Mouse (Mus musculus) lung, adult 18-20 months (tissue): ENCODE measurements around the gene Soga3.

Experiments used
- DNase-seq, 2 experiments: peaks; one replicate each; pipeline ENCODE4 v3.0.0; 2022; ENCODE audit warnings: mixed read lengths in 2 of 2

Soga3 gene

GRCm38 (mm10) chr10:29208735-29209134, 65.1 kb downstream of the Soga3 start:
- no peak for DNase-seq

DNA sequence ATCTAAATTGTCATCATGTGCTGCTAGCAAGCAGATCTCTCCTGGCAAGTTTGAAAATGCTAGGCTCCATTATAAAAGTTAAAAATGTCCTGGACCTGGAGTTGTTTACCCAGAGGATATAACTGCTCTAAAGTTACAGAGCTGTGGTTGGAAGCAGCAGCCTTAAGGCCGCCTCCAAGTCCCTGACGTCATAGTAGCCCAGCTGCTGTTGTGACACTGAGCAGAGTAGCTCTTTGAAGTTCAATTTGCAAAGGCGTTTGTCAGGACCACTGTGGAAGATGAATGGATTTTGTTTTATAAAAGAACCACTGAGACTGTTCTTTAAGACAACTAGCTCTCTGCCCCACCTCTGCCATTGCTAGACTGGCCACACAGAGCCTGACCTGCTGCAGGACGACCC, 67.8 kb downstream of the Soga3 start, which contains the start of gene 9330159F19Rik:
TSS of gene 9330159F19Rik (plus strand) at position 154 of the 400 bp plus-strand sequence.
- DNase-seq, result peak in 1 of 2 experiments; percentile 46

GRCm38 (mm10) chr10:29213534-29214100, 70.0 kb downstream of the Soga3 start:
- no peak for DNase-seq

DNA sequence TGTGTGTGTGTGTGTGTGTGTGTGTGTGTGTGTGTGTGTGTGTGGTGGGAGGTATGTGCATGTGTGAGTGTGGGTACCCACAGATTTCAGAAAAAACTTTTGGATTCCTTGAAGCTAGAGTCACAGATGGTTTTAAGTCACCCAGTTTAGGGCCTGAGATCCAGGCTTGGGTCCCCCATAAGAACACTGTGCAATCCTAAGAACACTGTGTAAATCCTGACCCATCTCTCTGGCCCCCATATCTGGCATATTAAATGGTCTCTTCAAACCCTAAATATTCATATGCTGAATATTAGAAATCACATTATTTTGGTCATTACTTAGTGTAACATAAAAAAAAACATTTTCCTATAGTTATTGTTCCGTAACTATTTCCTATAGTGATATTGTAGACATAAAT, 73.3 kb downstream of the Soga3 start:
- DNase-seq, result no peak

DNA sequence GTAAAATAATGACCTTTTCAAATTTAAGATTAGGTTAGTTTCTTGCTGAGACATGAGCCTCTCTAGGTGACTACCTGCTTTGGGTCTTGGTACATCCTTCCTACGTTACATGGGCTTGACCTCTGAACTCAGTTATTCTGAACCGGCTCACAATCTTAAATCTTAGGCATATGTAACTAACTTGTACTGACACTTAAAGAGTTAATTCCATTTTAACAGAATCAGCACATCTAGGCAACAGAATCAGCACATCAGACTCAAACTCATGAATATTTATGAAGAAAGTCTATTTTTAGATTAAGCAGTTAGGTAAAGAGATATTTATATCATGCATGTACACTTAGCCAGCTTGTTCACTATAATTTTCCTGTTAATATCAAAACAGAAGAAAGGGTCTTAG, 73.8 kb downstream of the Soga3 start:
- no peak for DNase-seq

GRCm38 (mm10) chr10:29225329-29225728, 81.7 kb downstream of the Soga3 start:
- DNase-seq, result peak in 1 of 2 experiments; percentile 6

GRCm38 (mm10) chr10:29231208-29231607, 87.6 kb downstream of the Soga3 start:
- no peak for DNase-seq
